In the genomic region with DNA sequence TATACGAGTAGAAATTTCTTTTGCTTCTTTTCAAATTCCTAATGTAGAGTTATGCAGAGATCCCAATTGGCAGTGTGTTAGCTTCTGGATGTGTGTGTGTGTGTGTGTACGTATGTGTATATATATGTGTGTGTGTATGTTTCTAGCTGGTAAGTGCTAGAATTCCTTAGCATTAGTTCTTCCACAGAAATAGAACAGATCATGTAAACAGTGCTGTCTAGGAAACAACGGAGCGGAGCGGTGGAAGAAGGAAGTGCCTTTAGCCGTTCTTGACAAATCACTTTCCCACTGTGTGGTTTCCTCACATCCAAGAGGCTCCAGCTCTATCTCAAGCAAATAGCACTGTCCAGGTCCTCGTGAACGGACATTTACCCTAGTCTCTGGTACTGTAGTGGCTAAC, we compare ENCODE assay signal across 22 mouse cellular contexts. TPM values are rescaled to one million over a fixed set of nuclear protein-coding genes. Genes with fewer than 3 reads are reported as not detected.
"Had no signal": no experiment of that assay in that cellular context is flagged by ENCODE, and none has a peak within 500 bp of the region (broad histone marks: within the 10 kb centered on the region; RNA-seq: fewer than 3 reads in every experiment).

No protein-coding gene starts in this region.

- H3K4me2 ChIP-seq: liver, embryonic 13.5 days; midbrain, embryonic 12.5 days; midbrain, embryonic 15.5 days; neural tube, embryonic 13.5 days had no signal

- H3K9ac ChIP-seq: liver, embryonic 13.5 days; midbrain, embryonic 12.5 days; midbrain, embryonic 15.5 days; neural tube, embryonic 13.5 days had no signal

- H3K4me3 ChIP-seq: layer of hippocampus, adult 2 months; left cerebral cortex, adult 2 months; liver, embryonic 13.5 days; midbrain, embryonic 12.5 days; midbrain, embryonic 15.5 days; neural tube, embryonic 13.5 days had no signal

- DNase-seq: kidney, adult 18-20 months; kidney, adult 9 months; kidney, postnatal 14 days; kidney, postnatal 4 days; layer of hippocampus, postnatal 36 days; liver, embryonic 13.5 days; right cerebral cortex, postnatal 25 days; thymus, adult 18-20 months; thymus, postnatal 36 days had no signal

- H3K27me3 ChIP-seq: liver, embryonic 13.5 days; midbrain, embryonic 12.5 days; midbrain, embryonic 15.5 days; neural tube, embryonic 13.5 days had no signal

- H3K27ac ChIP-seq: hindbrain, postnatal 0 days; layer of hippocampus, adult 2 months; left cerebral cortex, adult 2 months; liver, embryonic 13.5 days; macrophage; midbrain, embryonic 12.5 days; midbrain, embryonic 15.5 days; neural tube, embryonic 13.5 days had no signal

- H3K4me1 ChIP-seq: liver, embryonic 13.5 days; midbrain, embryonic 15.5 days had no signal

- ATAC-seq: hindbrain, postnatal 0 days; inflammation-experienced regulatory T-cells, adult 6 months; midbrain, embryonic 15.5 days had no signal

- H3K9me3 ChIP-seq: liver, embryonic 13.5 days; midbrain, embryonic 12.5 days; midbrain, embryonic 15.5 days; neural tube, embryonic 13.5 days had no signal

RNA-seq across cellular contexts. Expression of a gene that starts 53.0 kb away (rescaled TPM):
- total RNA-seq: layer of hippocampus, adult 2 months; layer of hippocampus, postnatal 10 days; layer of hippocampus, postnatal 36 days; left cerebral cortex, adult 2 months; left cerebral cortex, postnatal 10 days; left cerebral cortex, postnatal 36 days; megakaryocyte, adult 5-6 weeks; neutrophil, adult 5-6 weeks had no signal
- polyA plus RNA-seq: inflammation-experienced regulatory T-cells, adult 6 months; macrophage had no signal
